Mouse (Mus musculus) heart, postnatal 0 days (tissue): Measurements from ENCODE around the gene Cst6.

Experiments used
- CTCF ChIP-seq: IDR thresholded peaks from 2 replicates; pipeline ENCODE4 v1.5.1; 2016; ENCODE audit warnings: antibody characterized with exemption, control low read depth, low read depth
- EP300 ChIP-seq: IDR thresholded peaks from 2 replicates; pipeline ENCODE4 v1.6.1; 2016; ENCODE audit warnings: antibody characterized with exemption, low read depth

- TF ChIP-seq CTCF (no peak), EP300 (no peak)
Measured at GRCm38 (mm10) chr19:5372724-5373123, 23.4 kb upstream of the Cst6 start.
